Comparison of ENCODE assay signal across 11 mouse cellular contexts in genomic region chr6:84181452-84181851, GRCm38 (mm10).
DNase-seq lines count a peak whose midpoint lies in the region; ATAC-seq and TF ChIP-seq lines count a peak whose summit lies in the region.
"Had no signal": no experiment of that assay in that cellular context is flagged by ENCODE, and none has a peak within 500 bp of the region (broad histone marks: within the 10 kb centered on the region; RNA-seq: fewer than 3 reads in every experiment).

No protein-coding gene starts in this region.

- no peak overlapping the region for H3K27ac ChIP-seq in kidney, adult 2 months (ENCODE audit: insufficient read depth, low read depth, low read length)
- H3K27ac ChIP-seq in kidney, embryonic 14.5 days (ENCODE audit: low read depth, low read length) = no peak overlapping the region
- peak overlapping the region; percentile 30; the same call in 1 of the 2 replicates for H3K27ac ChIP-seq in heart, embryonic 12.5 days (ENCODE audit: poor library complexity, severe bottlenecking)
- H3K27ac ChIP-seq in forebrain, embryonic 16.5 days (ENCODE audit: low read length) = no peak overlapping the region
- no peak overlapping the region for H3K27ac ChIP-seq in stomach, postnatal 0 days (replicated peaks)
- H3K27ac ChIP-seq: forebrain, embryonic 12.5 days; stomach, embryonic 15.5 days had no signal

- no peaks in the 10 kb centered on the region for H3K27me3 ChIP-seq in kidney, adult 2 months (replicated peaks; ENCODE audit: control insufficient read depth, insufficient read depth, low read length)
- no peaks in the 10 kb centered on the region for H3K27me3 ChIP-seq in kidney, embryonic 14.5 days (ENCODE audit: control insufficient read depth, insufficient read depth, low read length)
- H3K27me3 ChIP-seq in heart, embryonic 12.5 days (replicated peaks) = no peaks in the 10 kb centered on the region
- H3K27me3 ChIP-seq in forebrain, embryonic 16.5 days (replicated peaks; ENCODE audit: control insufficient read depth, insufficient read depth, low read length) = no peaks in the 10 kb centered on the region
- H3K27me3 ChIP-seq in stomach, postnatal 0 days (ENCODE audit: control insufficient read depth, insufficient read depth, low read length) = no peaks in the 10 kb centered on the region
- H3K27me3 ChIP-seq: forebrain, embryonic 12.5 days; stomach, embryonic 15.5 days had no signal

- no peak overlapping the region for H3K9ac ChIP-seq in kidney, embryonic 14.5 days (ENCODE audit: low read depth, low read length)
- H3K9ac ChIP-seq in heart, embryonic 12.5 days = no peak overlapping the region
- H3K9ac ChIP-seq in forebrain, embryonic 16.5 days (replicated peaks; ENCODE audit: low read depth, low read length) = no peak overlapping the region
- H3K9ac ChIP-seq in stomach, postnatal 0 days (ENCODE audit: low read length) = no peak overlapping the region
- H3K9ac ChIP-seq: forebrain, embryonic 12.5 days; stomach, embryonic 15.5 days had no signal

- H3K4me3 ChIP-seq in kidney, adult 2 months (ENCODE audit: insufficient read depth, low read depth, low read length) = no peak overlapping the region
- H3K4me3 ChIP-seq in kidney, embryonic 14.5 days (ENCODE audit: low read length) = no peak overlapping the region
- H3K4me3 ChIP-seq in heart, embryonic 12.5 days = no peak overlapping the region
- H3K4me3 ChIP-seq in forebrain, embryonic 16.5 days (replicated peaks; ENCODE audit: low read length) = no peak overlapping the region
- no peak overlapping the region for H3K4me3 ChIP-seq in stomach, postnatal 0 days (ENCODE audit: low read depth, low read length)
- H3K4me3 ChIP-seq: forebrain, embryonic 12.5 days; myocyte; stomach, embryonic 15.5 days had no signal

- no peak for ATAC-seq in kidney, embryonic 14.5 days (ENCODE audit: low FRiP score, low TSS enrichment)
- 0 out of 2 replicates have a peak, but pooled peaks have one; percentile 15 for ATAC-seq in heart, embryonic 12.5 days (ENCODE audit: insufficient number of reproducible peaks, low FRiP score)
- no peak for ATAC-seq in forebrain, embryonic 16.5 days
- ATAC-seq in stomach, postnatal 0 days (ENCODE audit: low FRiP score, low TSS enrichment) = no peak

- 14% methylated on average over 4 of the region's 4 CpGs for WGBS in kidney, adult 2 months
- 60% methylated on average over 4 of the region's 4 CpGs for WGBS in kidney, embryonic 14.5 days
- WGBS in heart, embryonic 12.5 days = 21% methylated on average over 4 of the region's 4 CpGs
- WGBS in forebrain, embryonic 16.5 days = 55% methylated on average over 4 of the region's 4 CpGs
- WGBS in stomach, postnatal 0 days = 20% methylated on average over 4 of the region's 4 CpGs

- no peaks in the 10 kb centered on the region; the same call in 1 of the 2 replicates for H3K9me3 ChIP-seq in kidney, embryonic 14.5 days (ENCODE audit: control insufficient read depth, low read length)
- no peaks in the 10 kb centered on the region for H3K9me3 ChIP-seq in heart, embryonic 12.5 days (replicated peaks)
- H3K9me3 ChIP-seq in forebrain, embryonic 16.5 days (ENCODE audit: control insufficient read depth, low read length) = no peaks in the 10 kb centered on the region
- H3K9me3 ChIP-seq in stomach, postnatal 0 days (ENCODE audit: control insufficient read depth, low read length) = no peaks in the 10 kb centered on the region
- H3K9me3 ChIP-seq: forebrain, embryonic 12.5 days; stomach, embryonic 15.5 days had no signal

- TF ChIP-seq CTCF in kidney, adult 2 months (conservative IDR thresholded peaks at IDR 0.05; ENCODE audit: insufficient read depth, insufficient read length, low read depth, low read length) = no peak
- TF ChIP-seq CTCF in stomach, postnatal 0 days (IDR thresholded peaks at IDR 0.05; ENCODE audit: low read depth) = no peak

- TF ChIP-seq EP300 in stomach, postnatal 0 days (optimal IDR thresholded peaks at IDR 0.05) = no peak

- H3K36me3 ChIP-seq in kidney, adult 2 months (ENCODE audit: control insufficient read depth, insufficient read depth, low read length) = no peaks in the 10 kb centered on the region
- no peaks in the 10 kb centered on the region for H3K36me3 ChIP-seq in kidney, embryonic 14.5 days (ENCODE audit: control insufficient read depth, insufficient read depth, low read length)
- H3K36me3 ChIP-seq in heart, embryonic 12.5 days = peaks cover 12% of the 10 kb centered on the region
- no peaks in the 10 kb centered on the region for H3K36me3 ChIP-seq in forebrain, embryonic 16.5 days (ENCODE audit: control insufficient read depth, insufficient read depth)
- no peaks in the 10 kb centered on the region for H3K36me3 ChIP-seq in stomach, postnatal 0 days (ENCODE audit: control insufficient read depth, insufficient read depth, low read length)
- H3K36me3 ChIP-seq: forebrain, embryonic 12.5 days; stomach, embryonic 15.5 days had no signal

- DNase-seq in kidney, adult 2 months = peak; percentile 80
- DNase-seq in lung, adult 18-20 months = peak; percentile 73 to 79
- no peak for DNase-seq in B cell, adult 2 months
- no peak for DNase-seq in stomach, postnatal 0 days (ENCODE audit: low spot score)
- no peak for DNase-seq in right cerebral cortex, postnatal 25 days

- no peak overlapping the region for H3K4me2 ChIP-seq in kidney, embryonic 14.5 days (replicated peaks; ENCODE audit: low read depth, low read length)
- no peak overlapping the region for H3K4me2 ChIP-seq in heart, embryonic 12.5 days
- H3K4me2 ChIP-seq in forebrain, embryonic 16.5 days (ENCODE audit: low read length) = no peak overlapping the region
- no peak overlapping the region for H3K4me2 ChIP-seq in stomach, postnatal 0 days (replicated peaks; ENCODE audit: low read depth)
- H3K4me2 ChIP-seq: forebrain, embryonic 12.5 days; stomach, embryonic 15.5 days had no signal

- H3K4me1 ChIP-seq in kidney, adult 2 months (ENCODE audit: control insufficient read depth, insufficient read depth, low read length) = no peaks in the 10 kb centered on the region; the same call in 1 of the 2 replicates
- H3K4me1 ChIP-seq in kidney, embryonic 14.5 days (ENCODE audit: control insufficient read depth, insufficient read depth, low read length) = no peaks in the 10 kb centered on the region
- peaks cover 24% of the 10 kb centered on the region for H3K4me1 ChIP-seq in heart, embryonic 12.5 days (replicated peaks)
- H3K4me1 ChIP-seq in forebrain, embryonic 16.5 days (replicated peaks; ENCODE audit: control insufficient read depth, insufficient read depth, low read length) = no peaks in the 10 kb centered on the region
- H3K4me1 ChIP-seq in stomach, postnatal 0 days (replicated peaks; ENCODE audit: control insufficient read depth, insufficient read depth) = no peaks in the 10 kb centered on the region
- H3K4me1 ChIP-seq: forebrain, embryonic 12.5 days; stomach, embryonic 15.5 days had no signal

- no peak for TF ChIP-seq POLR2A in kidney, adult 2 months (IDR thresholded peaks at IDR 0.05; ENCODE audit: low read depth, low read length)

Comparison
In these comparisons a context has a peak if more than half of its experiments do, and no peak if none do; other contexts are left out.
1. DNase-seq: peak in kidney, adult 2 months (single experiment) and lung, adult 18-20 months (2 of 2); none in B cell, adult 2 months (0 of 2), stomach, postnatal 0 days (single experiment) and right cerebral cortex, postnatal 25 days (single experiment).